ENCODE assay signal across 22 mouse cellular contexts in genomic region chr14:10660247-10660646, GRCm38 (mm10).
A peak's percentile ranks its signal among the peaks of the same experiment; 100 is the strongest.
DNase-seq lines count a peak whose midpoint lies in the region; ATAC-seq lines count a peak whose summit lies in the region.
"Had no signal": no experiment of that assay in that cellular context is flagged by ENCODE, and none has a peak within 500 bp of the region (broad histone marks: within the 10 kb centered on the region; RNA-seq: fewer than 3 reads in every experiment).

No protein-coding gene starts in this region.

- H3K27ac ChIP-seq in midbrain, embryonic 10.5 days (replicated peaks), result peak overlapping the region; percentile 60
- H3K27ac ChIP-seq in midbrain, embryonic 11.5 days (ENCODE audit: low read depth, low read length), result no peak overlapping the region
- H3K27ac ChIP-seq: embryonic facial prominence, embryonic 13.5 days; embryonic facial prominence, embryonic 15.5 days; forebrain, embryonic 13.5 days; forebrain, embryonic 15.5 days had no signal

- H3K4me2 ChIP-seq in midbrain, embryonic 11.5 days, result no peak overlapping the region
- H3K4me2 ChIP-seq: embryonic facial prominence, embryonic 13.5 days; embryonic facial prominence, embryonic 15.5 days; forebrain, embryonic 13.5 days; forebrain, embryonic 15.5 days had no signal

- no peaks in the 10 kb centered on the region for H3K9me3 ChIP-seq in midbrain, embryonic 10.5 days (replicated peaks)
- H3K9me3 ChIP-seq in midbrain, embryonic 11.5 days (ENCODE audit: control insufficient read depth, low read length), result no peaks in the 10 kb centered on the region
- H3K9me3 ChIP-seq: embryonic facial prominence, embryonic 13.5 days; embryonic facial prominence, embryonic 15.5 days; forebrain, embryonic 13.5 days; forebrain, embryonic 15.5 days had no signal

- no peaks in the 10 kb centered on the region for H3K36me3 ChIP-seq in midbrain, embryonic 10.5 days
- H3K36me3 ChIP-seq in midbrain, embryonic 11.5 days (ENCODE audit: control insufficient read depth, insufficient read depth, low read length), result no peaks in the 10 kb centered on the region
- H3K36me3 ChIP-seq: embryonic facial prominence, embryonic 13.5 days; embryonic facial prominence, embryonic 15.5 days; forebrain, embryonic 15.5 days; G1E had no signal

- no peak overlapping the region for H3K4me3 ChIP-seq in midbrain, embryonic 10.5 days
- no peak overlapping the region for H3K4me3 ChIP-seq in midbrain, embryonic 11.5 days (ENCODE audit: low read depth, low read length)
- H3K4me3 ChIP-seq: embryonic facial prominence, embryonic 13.5 days; embryonic facial prominence, embryonic 15.5 days; forebrain, embryonic 13.5 days; forebrain, embryonic 15.5 days had no signal

- peaks cover 5% of the 10 kb centered on the region; the same call in 1 of the 2 replicates for H3K4me1 ChIP-seq in midbrain, embryonic 10.5 days
- H3K4me1 ChIP-seq in midbrain, embryonic 11.5 days (ENCODE audit: control insufficient read depth, insufficient read depth, low read length), result no peaks in the 10 kb centered on the region
- H3K4me1 ChIP-seq: embryonic facial prominence, embryonic 15.5 days; forebrain, embryonic 15.5 days had no signal

- WGBS in midbrain, embryonic 10.5 days, result 89% methylated on average over 4 of the region's 4 CpGs
- 95% methylated on average over 4 of the region's 4 CpGs for WGBS in midbrain, embryonic 11.5 days

- DNase-seq in midbrain, embryonic 10.5 days (ENCODE audit: low spot score), result no peak
- DNase-seq in midbrain, embryonic 11.5 days (ENCODE audit: low spot score, missing footprints), result no peak
- DNase-seq in R1 (ENCODE audit: low read depth, low spot score), result peak; percentile 26
- no peak for DNase-seq in T-cell, adult 2 months (ENCODE audit: low spot score)
- DNase-seq: adrenal gland, adult 2 months; adrenal gland, postnatal 10 days; adrenal gland, postnatal 25 days; cerebellum, adult 11 months; cerebellum, adult 18-20 months; cerebellum, adult 8-10 months; cerebellum, adult 9-11 months; cerebellum, postnatal 14 days; cerebellum, postnatal 36 days; embryo, embryonic 11 days; forebrain, postnatal 0 days had no signal

- no peaks in the 10 kb centered on the region for H3K27me3 ChIP-seq in midbrain, embryonic 10.5 days (ENCODE audit: low read depth, poor library complexity, severe bottlenecking)
- no peaks in the 10 kb centered on the region for H3K27me3 ChIP-seq in midbrain, embryonic 11.5 days (ENCODE audit: control insufficient read depth, insufficient read depth, low read length)
- H3K27me3 ChIP-seq: embryonic facial prominence, embryonic 13.5 days; embryonic facial prominence, embryonic 15.5 days; forebrain, embryonic 13.5 days; forebrain, embryonic 15.5 days; Patski had no signal

- no peak overlapping the region for H3K9ac ChIP-seq in midbrain, embryonic 11.5 days (ENCODE audit: low read length)
- H3K9ac ChIP-seq: embryonic facial prominence, embryonic 13.5 days; embryonic facial prominence, embryonic 15.5 days; forebrain, embryonic 13.5 days; forebrain, embryonic 15.5 days; forebrain, postnatal 0 days had no signal

- ATAC-seq in midbrain, embryonic 11.5 days (ENCODE audit: low FRiP score), result no peak
- ATAC-seq in erythroblast, adult 5-6 weeks (replicated peaks; ENCODE audit: low FRiP score, poor library complexity, severe bottlenecking), result no peak
- ATAC-seq: forebrain, embryonic 13.5 days; forebrain, embryonic 15.5 days; forebrain, postnatal 0 days; Patski had no signal
